Mouse (Mus musculus) lung, postnatal 36 days (tissue): ENCODE measurements around the gene Ttbk1.
"Not testable (repeated sequence)": the region's sequence is repeated elsewhere in the genome, so short reads cannot be mapped to it uniquely, and the experiment has no call there.

Experiments used
- DNase-seq: peaks from one replicate; pipeline ENCODE4 v3.0.0; 2022; ENCODE audit warnings: mixed read lengths

Gene Ttbk1

GRCm38 (mm10) chr17:46487431-46487830, at the start of gene Ttbk1:
Gene Ttbk1, minus strand, starts transcription at chr17:46487675.
- no peak for DNase-seq

- peak; percentile 81 for DNase-seq
Observed at GRCm38 (mm10) chr17:46525579-46526307, 38.3 kb upstream of the Ttbk1 start.

DNA sequence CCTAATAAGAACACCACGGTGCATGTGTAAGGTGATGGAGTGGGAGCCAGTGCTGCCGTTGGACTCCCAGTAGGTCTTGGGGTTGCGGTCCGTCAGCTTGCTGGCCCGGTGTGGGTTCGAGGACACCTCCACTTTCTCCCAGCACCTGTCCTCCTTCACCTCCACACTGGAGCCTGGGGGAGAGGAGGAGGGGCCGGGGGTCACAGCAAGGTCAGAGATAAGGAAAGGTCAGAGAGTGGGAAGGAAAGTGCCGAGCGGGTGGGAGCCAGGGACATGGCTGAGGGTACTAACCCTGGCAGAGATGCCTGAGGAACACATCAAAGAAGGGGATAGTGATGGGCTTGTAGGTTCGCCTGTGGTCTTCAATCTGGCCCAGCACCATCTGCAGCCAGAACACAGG, 37.6 kb upstream of the Ttbk1 start:
- DNase-seq: no peak

DNA sequence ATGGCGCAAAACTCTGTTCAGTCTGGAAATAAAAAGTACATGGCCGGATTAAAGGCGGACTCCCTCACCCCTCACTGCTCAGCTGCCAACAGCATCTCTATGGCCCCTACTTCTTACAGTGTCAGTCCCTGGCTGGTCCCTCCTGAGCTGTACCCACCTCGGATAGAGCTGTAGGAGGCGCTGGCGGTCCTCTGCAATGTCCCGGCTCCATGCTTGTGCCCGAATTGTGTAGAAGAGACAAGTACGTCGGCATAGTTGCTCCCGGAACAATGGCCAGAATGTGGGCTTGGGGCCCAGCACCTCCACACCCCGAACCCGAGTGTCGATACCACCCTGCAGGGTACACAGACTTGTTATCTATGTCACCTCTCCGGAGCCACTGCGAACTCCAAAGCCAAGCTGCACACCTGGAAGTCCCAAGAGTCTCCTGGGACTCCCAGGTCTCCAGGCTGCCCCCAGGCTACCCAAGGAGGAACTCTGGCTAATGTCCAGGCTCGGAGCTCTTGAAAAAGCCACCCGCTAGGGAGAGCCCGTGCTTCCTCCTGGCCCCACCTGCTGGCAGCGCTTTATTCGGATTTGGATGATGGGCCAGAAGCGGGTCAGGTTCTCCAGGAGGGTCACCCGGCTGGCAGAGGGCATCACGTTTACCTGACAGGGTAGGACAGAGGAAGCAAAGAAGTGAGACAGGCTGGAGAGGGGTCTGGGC, 34.6 kb upstream of the Ttbk1 start:
- DNase-seq: peak; percentile 34

- DNase-seq: no peak
Observed at GRCm38 (mm10) chr17:46521174-46521573, 33.7 kb upstream of the Ttbk1 start.

- no peak for DNase-seq
Observed at GRCm38 (mm10) chr17:46520385-46520979, 33.0 kb upstream of the Ttbk1 start.

GRCm38 (mm10) chr17:46519971-46520370, 32.5 kb upstream of the Ttbk1 start:
- DNase-seq: no peak

DNA sequence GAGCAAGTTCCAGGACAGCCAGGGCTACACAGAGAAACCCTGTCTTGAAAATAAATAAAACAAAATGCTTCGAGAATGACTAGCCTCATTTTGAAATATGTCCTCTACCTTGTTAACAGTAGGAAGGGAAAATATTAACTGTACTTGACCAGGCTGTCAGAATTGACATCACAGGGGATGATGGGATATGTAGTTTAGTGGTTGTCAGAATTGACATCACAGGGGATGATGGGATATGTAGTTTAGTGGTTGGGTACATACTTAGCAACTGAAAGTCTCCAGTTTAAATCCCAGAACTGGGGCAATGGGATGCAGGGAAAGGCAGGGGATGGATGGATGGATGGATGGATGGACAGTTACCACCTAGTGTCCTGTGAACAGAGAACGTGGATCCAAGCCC, 25.9 kb upstream of the Ttbk1 start:
- DNase-seq: peak; percentile 8

DNA sequence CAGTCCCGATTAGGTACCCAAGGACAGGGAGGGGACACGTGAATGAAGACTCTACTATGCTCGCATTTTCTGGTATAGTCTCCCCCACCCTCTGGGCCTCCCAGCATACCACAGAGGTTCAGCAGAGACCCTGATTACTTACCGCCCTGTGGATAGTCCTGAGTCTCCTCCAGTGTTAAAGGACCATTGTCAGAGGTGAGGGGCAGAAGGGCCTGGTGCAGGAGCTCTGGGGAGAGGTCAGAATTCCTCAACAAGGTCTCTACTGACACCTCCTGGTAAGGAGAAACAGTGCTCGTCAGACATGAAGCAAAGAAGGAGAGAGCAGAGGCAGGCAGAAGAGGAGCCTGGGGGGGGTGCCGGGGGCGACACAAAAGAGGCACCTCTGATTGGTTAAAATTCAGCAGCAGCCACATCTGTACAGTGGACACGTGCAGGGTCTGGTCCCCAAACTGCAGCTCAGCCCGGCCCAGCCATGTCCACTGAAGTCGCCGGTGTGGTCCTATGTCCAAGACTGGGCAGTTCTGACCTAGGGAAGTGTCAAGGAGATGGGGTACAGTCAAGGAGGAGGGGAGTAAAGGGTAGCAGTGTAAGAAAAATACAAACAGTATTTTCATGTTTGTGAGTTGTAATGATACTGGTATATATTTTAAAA, 23.7 kb upstream of the Ttbk1 start:
- peak; percentile 7 for DNase-seq

- no peak for DNase-seq
Observed at GRCm38 (mm10) chr17:46505617-46506016, 18.1 kb upstream of the Ttbk1 start.

GRCm38 (mm10) chr17:46503847-46504638, 16.6 kb upstream of the Ttbk1 start:
- no peak for DNase-seq

DNA sequence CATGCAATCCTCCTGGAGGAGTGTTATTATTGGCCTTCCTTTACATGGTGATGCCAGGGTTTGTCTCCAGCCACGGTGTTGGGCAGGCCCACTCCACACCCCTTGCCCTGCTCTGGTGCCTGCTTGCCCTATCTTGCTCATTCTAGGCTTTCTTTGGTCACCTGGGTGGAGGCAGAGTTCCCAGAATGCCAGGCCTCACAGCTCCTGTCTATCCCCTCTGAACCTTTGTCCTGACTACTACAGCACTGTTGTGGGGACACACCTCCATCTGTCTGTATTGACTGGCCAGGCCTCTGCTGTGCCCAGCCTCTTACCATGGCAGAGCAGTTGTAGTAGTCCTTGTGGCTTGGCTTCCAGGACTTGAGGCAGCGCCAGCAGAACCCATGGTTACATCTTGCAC, 15.3 kb upstream of the Ttbk1 start:
- no peak for DNase-seq

- no peak for DNase-seq
Observed at GRCm38 (mm10) chr17:46497956-46498355, 10.5 kb upstream of the Ttbk1 start.

DNA sequence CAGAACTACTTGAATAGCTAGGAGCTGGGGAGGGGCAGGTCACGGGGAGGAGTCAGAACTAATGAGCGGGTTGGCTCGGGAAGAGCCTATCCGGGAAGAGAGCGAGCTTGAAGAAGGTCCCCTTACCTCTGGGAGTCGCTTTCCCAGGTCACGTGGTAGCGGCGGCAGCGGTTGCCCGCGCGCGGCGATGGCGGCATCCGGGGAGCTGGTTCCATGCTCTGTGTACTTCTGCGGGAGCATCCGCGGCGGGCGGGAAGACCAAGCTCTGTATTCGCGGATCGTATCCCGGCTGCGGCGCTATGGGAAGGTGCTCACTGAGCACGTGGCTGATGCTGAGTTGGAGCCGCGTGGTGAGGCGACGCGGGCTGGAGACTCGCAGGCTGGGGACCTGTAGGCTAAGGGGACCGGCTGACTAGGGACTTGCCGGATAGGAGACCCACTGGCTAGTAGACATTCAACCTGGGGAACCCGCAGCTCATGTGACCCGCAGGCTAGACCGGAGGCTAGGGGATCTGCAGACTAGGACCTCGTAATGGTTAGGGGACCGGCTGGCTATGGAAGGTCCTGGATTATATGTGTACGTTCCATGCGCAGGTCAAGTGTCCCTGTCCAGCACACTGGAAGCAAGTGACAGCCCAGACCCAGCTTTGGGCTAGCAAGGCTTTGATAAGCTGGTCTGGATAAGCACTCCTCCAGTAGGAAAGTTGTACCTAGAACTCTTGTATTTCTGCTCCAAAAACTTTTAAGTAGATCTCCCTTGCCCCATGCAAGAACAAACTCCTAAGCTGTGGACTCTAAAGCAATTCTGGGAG, 9.4 kb upstream of the Ttbk1 start, which contains the start of gene Dnph1:
TSS of gene Dnph1 (plus strand) at position 89 of the 812 bp plus-strand sequence.
- peak; percentile 86 for DNase-seq

GRCm38 (mm10) chr17:46496081-46496480, 8.6 kb upstream of the Ttbk1 start:
- DNase-seq: not testable (repeated sequence)

- DNase-seq: peak; percentile 22
Observed at GRCm38 (mm10) chr17:46495486-46495885, 8.0 kb upstream of the Ttbk1 start.

DNA sequence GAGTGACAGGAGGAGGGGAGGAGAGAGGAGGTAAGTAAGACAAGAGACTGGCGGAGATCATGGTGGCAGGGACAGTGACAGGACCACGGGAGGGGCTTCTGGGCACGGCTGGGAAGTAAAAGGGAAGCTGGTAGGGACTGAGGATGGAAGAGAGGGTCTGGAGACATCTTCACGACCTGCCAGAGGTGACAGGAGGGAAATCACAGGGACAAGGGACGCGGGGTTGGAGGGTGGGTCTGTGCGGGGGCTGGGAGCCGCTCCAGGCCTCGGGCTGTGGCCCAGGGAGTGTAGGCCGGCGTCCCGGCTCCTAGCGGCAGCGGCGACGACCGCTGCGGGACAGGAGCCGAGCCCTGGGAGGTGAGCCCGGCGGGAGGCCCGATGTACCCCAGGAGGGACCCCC, 480 bp downstream of the Ttbk1 start:
- DNase-seq: no peak

GRCm38 (mm10) chr17:46484461-46484875, 3.0 kb downstream of the Ttbk1 start:
- DNase-seq: peak; percentile 1

- peak; percentile 9 for DNase-seq
Observed at GRCm38 (mm10) chr17:46484021-46484431, 3.4 kb downstream of the Ttbk1 start.

GRCm38 (mm10) chr17:46483561-46484001, 3.9 kb downstream of the Ttbk1 start:
- peak; percentile 39 for DNase-seq

DNA sequence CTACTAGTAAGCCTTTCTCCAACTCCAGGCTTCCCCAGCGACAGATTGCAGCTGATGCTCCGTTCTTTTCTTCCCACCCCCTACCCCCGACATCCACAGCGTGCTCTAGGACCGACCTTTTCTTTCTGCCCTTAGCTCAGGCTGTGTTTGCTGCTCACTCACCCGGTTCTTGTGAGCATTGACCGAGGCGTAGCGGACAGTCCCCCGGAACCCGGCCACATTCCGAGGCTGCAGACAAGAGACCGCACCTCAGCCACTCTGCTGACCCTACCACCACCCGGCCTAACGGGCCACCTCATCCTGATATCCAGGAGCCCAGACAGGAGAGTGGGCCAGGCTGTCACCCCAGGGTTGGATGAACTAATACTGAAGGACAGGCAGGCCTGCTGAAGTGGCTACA, 10.2 kb downstream of the Ttbk1 start:
- DNase-seq: no peak
